Mouse (Mus musculus) liver, postnatal 0 days (tissue): ENCODE data around the gene Phyhd1. TPM values are rescaled to one million over a fixed set of nuclear protein-coding genes. Genes with fewer than 3 reads are reported as not detected.
A peak's percentile ranks its signal among the peaks of the same experiment; 100 is the strongest.

Experiments used
- ATAC-seq: fragments of 200-750 bp; cut with Nextera tagmentation; 2 replicates; pipeline ENCODE4 v1.8.0; 2017; ENCODE audit warnings: mild to moderate bottlenecking, moderate library complexity
- DNase-seq: peaks from one replicate; pipeline ENCODE4 v3.0.0-alpha.2; 2016
- H3K27ac ChIP-seq: fragments of 300-500 bp; sonication (generic); 2 replicates; pipeline ENCODE4 v1.5.1; 2014; ENCODE audit warnings: antibody characterized with exemption, moderate library complexity, mild to moderate bottlenecking, low read depth
- H3K27me3 ChIP-seq: fragments of 300-500 bp; sonication (generic); 2 replicates; pipeline ENCODE4 v1.6.1; 2014; ENCODE audit warnings: low read length, control low read depth, mixed read lengths; ENCODE audit not compliant: insufficient read depth
- H3K36me3 ChIP-seq: fragments of 300-500 bp; sonication (generic); replicated peaks from 2 replicates; pipeline ENCODE4 v1.6.1; 2014; ENCODE audit warnings: mild to moderate bottlenecking, control low read depth, low read length, moderate library complexity, mixed read lengths; ENCODE audit not compliant: insufficient read depth
- H3K4me1 ChIP-seq: fragments of 300-500 bp; sonication (generic); 2 replicates; pipeline ENCODE4 v1.6.1; 2014; ENCODE audit warnings: antibody characterized with exemption, mild to moderate bottlenecking, control low read depth; ENCODE audit not compliant: insufficient read depth
- H3K4me2 ChIP-seq: fragments of 300-500 bp; sonication (generic); 2 replicates; pipeline ENCODE4 v1.6.1; 2014; ENCODE audit warnings: low read depth, mild to moderate bottlenecking, low read length, moderate library complexity, mixed read lengths
- H3K4me3 ChIP-seq: fragments of 300-500 bp; sonication (generic); 2 replicates; pipeline ENCODE4 v1.5.1; 2014; ENCODE audit warnings: low read depth, low read length
- H3K9ac ChIP-seq: fragments of 300-500 bp; sonication (generic); replicated peaks from 2 replicates; pipeline ENCODE4 v1.6.1; 2014; ENCODE audit warnings: mild to moderate bottlenecking, moderate library complexity
- H3K9me3 ChIP-seq: fragments of 300-500 bp; sonication (generic); 2 replicates; pipeline ENCODE4 v1.6.1; 2016; ENCODE audit warnings: mild to moderate bottlenecking, control low read depth, low read length, mixed read lengths
- CTCF ChIP-seq: sonication (generic); IDR thresholded peaks from 2 replicates; pipeline ENCODE4 v1.5.1; 2016; ENCODE audit warnings: antibody characterized with exemption, low read depth
- EP300 ChIP-seq: IDR thresholded peaks from 2 replicates; pipeline ENCODE4 v1.6.1; 2016; ENCODE audit warnings: antibody characterized with exemption, low read depth, mild to moderate bottlenecking
- WGBS: fragments of 180-500 bp; shearing (Covaris S2); extraction: QIAGEN DNeasy Blood & Tissue Kit; methylation state at CpG from one replicate; pipeline ENCODE4 v1.1.7; 2014; ENCODE audit not compliant: insufficient replicate concordance; 5-methylcytosine and 5-hydroxymethylcytosine counted together
- polyA plus RNA-seq: library from polyadenylated mRNA; unstranded; fragments of >200 nt; fragmentation: Nextera tagmentation; extraction: Ambion mirVana; gene quantifications from 2 replicates; pipeline ENCODE4 v1.2.1, GENCODE M21; 2015

Gene Phyhd1
- polyA plus RNA-seq, 1 experiment from 2014 or later, result 23.2 TPM

DNA sequence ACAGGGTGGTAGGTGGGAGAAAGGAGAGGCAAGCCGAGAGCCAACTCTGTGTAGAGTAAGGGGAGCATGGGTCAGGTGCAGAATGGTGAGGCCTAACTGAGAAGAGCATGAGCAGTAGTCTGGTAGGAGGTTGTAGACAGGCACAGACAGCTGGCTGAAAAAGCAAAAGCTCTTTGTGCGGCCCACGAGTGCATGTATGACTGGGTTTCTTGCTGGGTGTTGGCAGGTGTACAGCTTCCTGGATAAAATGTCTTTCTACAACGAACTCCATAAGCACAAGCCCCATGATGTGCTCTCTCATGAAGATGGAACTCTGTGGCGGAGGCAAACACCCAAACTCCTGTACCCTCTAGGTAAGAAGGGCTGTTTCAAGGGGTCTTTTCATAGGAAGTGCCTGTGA is 51.0 kb downstream of the Phyhd1 start:
- DNase-seq (no peak), ATAC-seq (no peak)
- no peaks in the 10 kb centered on the region for H3K27me3 ChIP-seq
- H3K9ac ChIP-seq, result no peak overlapping the region
- no peak overlapping the region for H3K4me2 ChIP-seq
- no peaks in the 10 kb centered on the region for H3K9me3 ChIP-seq
- H3K27ac ChIP-seq, result no peak overlapping the region
- H3K4me3 ChIP-seq, result no peak overlapping the region
- no peaks in the 10 kb centered on the region for H3K4me1 ChIP-seq
- H3K36me3 ChIP-seq, result peaks cover 58% of the 10 kb centered on the region
- TF ChIP-seq CTCF (no peak), EP300 (no peak)
- WGBS, result 86% methylated on average over 5 of the region's 5 CpGs

DNA sequence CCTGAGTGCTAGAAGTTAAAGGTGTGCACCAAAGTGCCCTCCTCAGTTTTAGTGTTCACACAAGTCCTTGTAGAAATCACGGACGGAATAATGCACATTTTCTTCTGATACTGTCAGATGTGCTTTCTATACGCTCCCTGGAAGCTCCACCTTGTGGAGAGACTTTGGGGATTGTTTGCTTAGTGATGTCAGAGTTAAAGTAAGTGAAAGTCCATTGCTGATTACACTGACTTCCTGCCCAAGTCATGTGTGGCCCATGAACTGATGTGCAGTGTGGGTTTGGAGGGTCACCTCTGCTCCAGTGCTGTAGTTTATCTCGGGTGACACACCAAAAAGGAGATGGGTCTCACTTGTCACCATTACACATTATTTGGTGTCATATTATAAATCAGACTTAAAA is 53.3 kb downstream of the Phyhd1 start:
- H3K4me3 ChIP-seq, result no peak overlapping the region
- no peak overlapping the region for H3K4me2 ChIP-seq
- H3K27ac ChIP-seq, result peak overlapping the region; percentile 60
- no peak overlapping the region for H3K9ac ChIP-seq
- peak; percentile 91 for ATAC-seq
- no peaks in the 10 kb centered on the region for H3K27me3 ChIP-seq
- TF ChIP-seq CTCF (peak; percentile 34), EP300 (no peak)
- no peaks in the 10 kb centered on the region for H3K9me3 ChIP-seq
- WGBS, result 62% methylated on average over 4 of the region's 4 CpGs
- DNase-seq, result no peak
- H3K36me3 ChIP-seq, result peaks cover 62% of the 10 kb centered on the region
- H3K4me1 ChIP-seq, result no peaks in the 10 kb centered on the region

DNA sequence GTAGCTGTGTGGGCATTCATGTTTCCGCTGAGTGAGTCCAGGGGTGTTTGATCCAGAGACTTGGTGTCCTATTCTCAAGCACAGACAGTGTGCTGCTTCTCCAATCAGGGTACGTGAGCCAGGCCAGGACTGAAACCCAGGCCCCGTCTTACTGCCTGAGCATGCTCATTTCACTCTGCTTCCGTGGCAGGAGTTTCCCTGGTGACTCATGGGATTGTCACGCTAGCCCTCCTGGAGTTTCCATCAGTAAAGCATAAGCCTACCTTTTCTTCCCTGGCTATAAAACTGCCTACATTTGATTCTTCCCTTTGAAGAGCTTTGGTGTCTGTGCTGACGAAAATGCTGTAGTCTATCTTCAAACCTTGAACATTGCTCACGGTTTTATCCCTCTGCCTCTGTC is 57.1 kb downstream of the Phyhd1 start:
- no peak overlapping the region for H3K9ac ChIP-seq
- H3K27ac ChIP-seq, result no peak overlapping the region
- H3K36me3 ChIP-seq, result peaks cover 59% of the 10 kb centered on the region
- H3K4me1 ChIP-seq, result no peaks in the 10 kb centered on the region
- H3K27me3 ChIP-seq, result no peaks in the 10 kb centered on the region
- no peak for ATAC-seq
- no peak overlapping the region for H3K4me3 ChIP-seq
- H3K9me3 ChIP-seq, result no peaks in the 10 kb centered on the region
- no peak for TF ChIP-seq CTCF
- no peak for TF ChIP-seq EP300
- DNase-seq, result no peak
- H3K4me2 ChIP-seq, result no peak overlapping the region
- 91% methylated on average over 7 of the region's 7 CpGs for WGBS

DNA sequence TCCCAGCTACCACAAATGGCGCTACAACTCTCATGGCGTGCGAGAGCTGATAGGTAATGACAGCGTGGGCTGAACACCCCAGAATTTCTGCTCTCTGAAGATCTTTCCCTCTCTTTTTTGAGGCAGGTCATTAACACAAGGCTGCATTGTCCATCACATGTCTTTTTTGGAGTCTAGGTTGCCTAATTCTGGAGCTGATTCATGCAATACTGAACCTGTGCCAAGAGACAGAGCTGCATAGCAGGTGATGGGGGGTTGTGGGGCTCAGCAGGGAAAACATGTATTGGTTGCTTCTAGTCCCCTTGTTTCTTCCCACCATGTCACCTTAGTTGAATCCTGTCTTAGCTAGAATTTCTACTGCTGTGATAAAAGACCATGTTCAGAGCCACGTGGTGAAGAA is 59.3 kb downstream of the Phyhd1 start:
- H3K4me2 ChIP-seq, result no peak overlapping the region
- H3K4me1 ChIP-seq, result no peaks in the 10 kb centered on the region
- H3K9ac ChIP-seq, result no peak overlapping the region
- H3K4me3 ChIP-seq, result no peak overlapping the region
- no peak overlapping the region for H3K27ac ChIP-seq
- no peak; the same call in 1 of the 2 replicates for ATAC-seq
- no peak for DNase-seq
- no peaks in the 10 kb centered on the region for H3K27me3 ChIP-seq
- WGBS, result 88% methylated on average over 5 of the region's 5 CpGs
- TF ChIP-seq EP300, result no peak
- TF ChIP-seq CTCF, result no peak
- peaks cover 74% of the 10 kb centered on the region for H3K36me3 ChIP-seq
- H3K9me3 ChIP-seq, result no peaks in the 10 kb centered on the region

DNA sequence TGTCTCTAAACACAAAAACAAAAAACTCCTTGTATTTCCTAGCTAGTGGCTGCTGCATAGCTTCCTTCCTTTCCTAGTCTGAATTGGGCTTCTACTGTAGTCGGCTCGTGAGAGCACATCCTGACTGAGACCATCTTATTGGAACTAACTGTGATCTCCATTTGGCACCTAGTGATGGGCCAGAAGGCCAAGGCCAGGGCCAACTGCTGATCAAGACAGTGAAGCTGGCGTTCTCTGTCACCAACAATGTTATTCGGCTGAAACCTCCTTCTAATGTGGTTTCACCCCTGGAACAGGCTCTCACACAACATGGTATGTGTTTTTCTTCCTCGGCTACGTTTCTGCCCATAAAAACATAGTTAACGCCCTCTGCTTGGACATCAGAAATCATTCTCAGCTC is 61.3 kb downstream of the Phyhd1 start:
- no peak overlapping the region for H3K9ac ChIP-seq
- H3K9me3 ChIP-seq, result no peaks in the 10 kb centered on the region
- ATAC-seq (no peak), DNase-seq (no peak)
- H3K27me3 ChIP-seq, result no peaks in the 10 kb centered on the region
- H3K4me2 ChIP-seq, result no peak overlapping the region
- no peak overlapping the region for H3K4me3 ChIP-seq
- peaks cover 82% of the 10 kb centered on the region for H3K36me3 ChIP-seq
- no peak overlapping the region for H3K27ac ChIP-seq
- TF ChIP-seq EP300 (no peak), CTCF (no peak)
- WGBS, result 89% methylated on average over 7 of the region's 7 CpGs
- H3K4me1 ChIP-seq, result no peaks in the 10 kb centered on the region

DNA sequence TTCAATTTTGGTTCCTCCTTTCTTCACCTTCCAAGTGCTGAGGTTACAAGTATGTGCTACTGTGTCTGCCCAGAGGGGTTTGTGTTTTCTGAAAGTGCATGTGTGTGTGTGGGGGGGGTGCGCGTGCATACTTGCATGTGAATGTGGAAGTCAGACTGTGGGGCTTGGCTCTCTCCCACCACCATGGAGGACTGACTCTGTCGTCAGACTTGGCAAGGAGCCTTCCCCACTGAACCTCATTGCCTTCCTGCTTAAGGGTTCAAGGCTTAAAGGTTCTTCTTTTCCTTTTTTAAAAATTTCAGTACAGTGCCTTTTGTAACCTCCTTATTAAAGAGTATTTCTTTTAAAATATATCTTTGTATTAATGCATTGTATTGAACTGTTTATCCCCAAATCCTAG is 62.8 kb downstream of the Phyhd1 start:
- Histone ChIP-seq H3K4me3 (no peak overlapping the region), H3K4me1 (no peaks in the 10 kb centered on the region), H3K27ac (no peak overlapping the region), H3K27me3 (no peaks in the 10 kb centered on the region), H3K36me3 (peaks cover 81% of the 10 kb centered on the region), H3K9ac (no peak overlapping the region), H3K4me2 (no peak overlapping the region), H3K9me3 (no peaks in the 10 kb centered on the region)
- TF ChIP-seq CTCF, result no peak
- TF ChIP-seq EP300, result no peak
- DNase-seq (no peak), ATAC-seq (no peak)
- WGBS, result 74% methylated on average over 3 of the region's 3 CpGs

Other genes with a start within 250 kb of the Phyhd1 start
- 5.8 and 6.6 TPM in 2 replicates for gene Wdr34, start 217.3 kb upstream of the Phyhd1 start, polyA plus RNA-seq
- gene Set, start 208.8 kb upstream of the Phyhd1 start, polyA plus RNA-seq, result 115 and 116 TPM in 2 replicates
- gene Pkn3, start 188.5 kb upstream of the Phyhd1 start, polyA plus RNA-seq, result 0.75 and 1.0 TPM in 2 replicates
- 25.1 and 27.0 TPM in 2 replicates for gene Zdhhc12, start 172.6 kb upstream of the Phyhd1 start, polyA plus RNA-seq
- gene Zer1, start 141.6 kb upstream of the Phyhd1 start, polyA plus RNA-seq, result 1.6 and 1.8 TPM in 2 replicates
- gene Tbc1d13, start 132.5 kb upstream of the Phyhd1 start, polyA plus RNA-seq, result 1.8 and 2.0 TPM in 2 replicates
- gene Endog, start 94.7 kb upstream of the Phyhd1 start, polyA plus RNA-seq, result 51.2 and 56.3 TPM in 2 replicates
- 12.8 and 13.7 TPM in 2 replicates for gene Spout1, start 87.7 kb upstream of the Phyhd1 start, polyA plus RNA-seq
- 32.2 and 32.3 TPM in 2 replicates for gene Kyat1, start 60.4 kb upstream of the Phyhd1 start, polyA plus RNA-seq
- 18.6 and 20.3 TPM in 2 replicates for gene Lrrc8a, start 28.5 kb upstream of the Phyhd1 start, polyA plus RNA-seq
- gene Gm28035, start 25.6 kb upstream of the Phyhd1 start, polyA plus RNA-seq, result 0.14 and 0.18 TPM in 2 replicates
- gene Gm28038, start 14.8 kb downstream of the Phyhd1 start, polyA plus RNA-seq, result not detected in 2 replicates
- gene Dolk, start 20.1 kb downstream of the Phyhd1 start, polyA plus RNA-seq, result 14.0 and 14.1 TPM in 2 replicates
- 6.2 and 7.5 TPM in 2 replicates for gene Nup188, start 20.2 kb downstream of the Phyhd1 start, polyA plus RNA-seq
- 13.9 and 14.4 TPM in 2 replicates for gene Sh3glb2, start 93.1 kb downstream of the Phyhd1 start, polyA plus RNA-seq
- gene Miga2, start 98.0 kb downstream of the Phyhd1 start, polyA plus RNA-seq, result 7.6 and 8.2 TPM in 2 replicates
- gene Dolpp1, start 126.1 kb downstream of the Phyhd1 start, polyA plus RNA-seq, result 12.0 and 12.2 TPM in 2 replicates
- 57.5 and 64.3 TPM in 2 replicates for gene Crat, start 149.6 kb downstream of the Phyhd1 start, polyA plus RNA-seq
- 65.6 and 76.8 TPM in 2 replicates for gene Ptpa, start 149.8 kb downstream of the Phyhd1 start, polyA plus RNA-seq
- gene Ier5l, start 208.0 kb downstream of the Phyhd1 start, polyA plus RNA-seq, result 0.31 and 0.69 TPM in 2 replicates